Mouse (Mus musculus) myocyte (in vitro differentiated cells): Measurements from ENCODE around the gene Sstr4.

Experiments used
- E2F4 ChIP-seq: IDR thresholded peaks from one replicate; pipeline ENCODE4 v1.6.1; 2011; ENCODE audit warnings: mild to moderate bottlenecking, control low read depth, moderate library complexity; ENCODE audit not compliant: insufficient read depth
- MAX ChIP-seq: IDR thresholded peaks from one replicate; pipeline ENCODE4 v1.6.1; 2011; ENCODE audit warnings: low read depth, mild to moderate bottlenecking, control low read depth
- MYOD1 ChIP-seq, 3 experiments: IDR thresholded peaks; one replicate each; pipeline ENCODE4 v1.6.1; 2011; ENCODE audit warnings: control low read depth in 2 of 3, low read depth in 2 of 3, mild to moderate bottlenecking in 2 of 3, moderate library complexity in 1 of 3; ENCODE audit not compliant: insufficient read length in 2 of 3, control insufficient read depth in 1 of 3
- MYOG ChIP-seq, 3 experiments: IDR thresholded peaks; one replicate each; pipeline ENCODE4 v1.6.1; 2011; ENCODE audit warnings: control low read depth in 2 of 3, low read depth in 2 of 3, mild to moderate bottlenecking in 2 of 3; ENCODE audit not compliant: insufficient read length in 2 of 3, control insufficient read depth in 1 of 3, insufficient read depth in 1 of 3
- POLR2A ChIP-seq: IDR thresholded peaks from one replicate; pipeline ENCODE4 v1.6.1; 2011; ENCODE audit warnings: low read depth, mild to moderate bottlenecking, control low read depth, moderate library complexity; ENCODE audit not compliant: insufficient read length
- POLR2AphosphoS2 ChIP-seq: IDR thresholded peaks from one replicate; pipeline ENCODE4 v1.6.1; 2011; ENCODE audit warnings: low read depth, control low read depth; ENCODE audit not compliant: insufficient read length
- REST ChIP-seq: IDR thresholded peaks from one replicate; pipeline ENCODE4 v1.6.1; 2011; ENCODE audit warnings: mild to moderate bottlenecking, control low read depth, moderate library complexity; ENCODE audit not compliant: insufficient read depth, insufficient read length
- TCF12 ChIP-seq: IDR thresholded peaks from one replicate; pipeline ENCODE4 v1.6.1; 2011; ENCODE audit warnings: mild to moderate bottlenecking, control low read depth; ENCODE audit not compliant: poor library complexity, insufficient read depth, severe bottlenecking
- TCF3 ChIP-seq: IDR thresholded peaks from one replicate; pipeline ENCODE4 v1.6.1; 2011; ENCODE audit warnings: low read depth, control low read depth; ENCODE audit not compliant: insufficient read length
- USF1 ChIP-seq: IDR thresholded peaks from one replicate; pipeline ENCODE4 v1.6.1; 2011; ENCODE audit warnings: low read depth, mild to moderate bottlenecking, control low read depth, moderate library complexity

DNA sequence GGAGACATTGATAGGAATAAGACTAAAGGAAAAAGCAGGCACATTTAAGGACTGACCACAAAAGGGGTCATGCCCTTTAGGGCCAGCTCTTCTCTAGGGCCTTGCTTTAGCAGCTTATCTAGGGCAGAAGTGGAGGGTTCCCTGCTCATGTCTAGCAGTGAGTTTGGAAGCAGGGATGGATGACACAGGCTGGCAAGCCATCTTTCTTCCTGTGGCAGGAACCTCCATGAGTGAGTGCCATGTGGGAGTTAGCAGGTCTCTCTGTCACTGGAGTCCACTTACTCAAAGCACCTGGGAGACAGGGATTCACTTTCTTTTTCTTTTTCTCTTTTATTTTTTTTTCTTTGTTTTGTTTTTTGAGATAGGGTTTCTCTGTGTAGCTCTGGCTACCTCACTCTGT lies 1.3 kb upstream of the Sstr4 start:
- no peak for TF ChIP-seq MAX
- no peak for TF ChIP-seq E2F4
- TF ChIP-seq MYOG (IDR thresholded peaks at IDR 0.05; ENCODE audit: control insufficient read depth in 1 of 3, insufficient read depth in 1 of 3, insufficient read length in 2 of 3, low read depth in 2 of 3): no peak
- TF ChIP-seq POLR2A: no peak
- TF ChIP-seq MYOD1 (IDR thresholded peaks at IDR 0.05; ENCODE audit: control insufficient read depth in 1 of 3, insufficient read length in 2 of 3, low read depth in 2 of 3): no peak
- TF ChIP-seq TCF3: no peak
- no peak for TF ChIP-seq REST
- TF ChIP-seq POLR2AphosphoS2: no peak
- no peak for TF ChIP-seq USF1
- no peak for TF ChIP-seq TCF12
